Mouse (Mus musculus) limb, embryonic 14.5 days (tissue): ENCODE results near the gene Rsph14. TPM values are rescaled to one million over a fixed set of nuclear protein-coding genes. Genes with fewer than 3 reads are reported as not detected.

Experiments
- ATAC-seq: fragments of 200-750 bp; cut with Nextera tagmentation; 2 replicates; pipeline ENCODE4 v1.8.0; 2017; ENCODE audit warnings: low read depth, moderate number of reproducible peaks, moderate TSS enrichment; ENCODE audit not compliant: low FRiP score
- DNase-seq: peaks from one replicate; pipeline ENCODE4 v3.0.0-alpha.2; 2015; ENCODE audit warnings: low spot score
- H3K27ac ChIP-seq: fragments of 300-500 bp; sonication (generic); replicated peaks from 2 replicates; pipeline ENCODE4 v1.5.1; 2014; ENCODE audit warnings: low read depth, mild to moderate bottlenecking, low read length, moderate library complexity, mixed read lengths
- H3K27me3 ChIP-seq: fragments of 300-500 bp; sonication (generic); 2 replicates; pipeline ENCODE4 v1.6.1; 2014; ENCODE audit warnings: low read length, mixed read lengths; ENCODE audit not compliant: control insufficient read depth, insufficient read depth
- H3K36me3 ChIP-seq: fragments of 300-500 bp; sonication (generic); 2 replicates; pipeline ENCODE4 v1.6.1; 2014; ENCODE audit warnings: mild to moderate bottlenecking, low read length, moderate library complexity, mixed read lengths; ENCODE audit not compliant: control insufficient read depth, insufficient read depth
- H3K4me1 ChIP-seq: fragments of 300-500 bp; sonication (generic); 2 replicates; pipeline ENCODE4 v1.6.1; 2014; ENCODE audit warnings: antibody characterized with exemption, low read length, mixed read lengths; ENCODE audit not compliant: control insufficient read depth, insufficient read depth
- H3K4me2 ChIP-seq: fragments of 300-500 bp; sonication (generic); replicated peaks from 2 replicates; pipeline ENCODE4 v1.6.1; 2014; ENCODE audit warnings: low read depth, mild to moderate bottlenecking, low read length, moderate library complexity; ENCODE audit not compliant: severe bottlenecking
- H3K4me3 ChIP-seq: fragments of 300-500 bp; sonication (generic); replicated peaks from 2 replicates; pipeline ENCODE4 v1.5.1; 2014; ENCODE audit warnings: low read length
- H3K9ac ChIP-seq: fragments of 300-500 bp; sonication (generic); 2 replicates; pipeline ENCODE4 v1.6.1; 2014; ENCODE audit warnings: mild to moderate bottlenecking, low read depth, low read length, moderate library complexity; ENCODE audit not compliant: severe bottlenecking
- H3K9me3 ChIP-seq: fragments of 300-500 bp; sonication (generic); 2 replicates; pipeline ENCODE4 v1.6.1; 2016; ENCODE audit warnings: low read length; ENCODE audit not compliant: control insufficient read depth
- POLR2A ChIP-seq: fragments of 200-500 bp; IDR thresholded peaks from 2 replicates; pipeline ENCODE4 v1.8.0; 2012; ENCODE audit warnings: inconsistent platforms, mild to moderate bottlenecking, moderate library complexity, borderline replicate concordance; ENCODE audit not compliant: insufficient read depth, insufficient read length; ENCODE audit errors: extremely low read depth
- WGBS: fragments of 180-500 bp; shearing (Covaris S2); extraction: QIAGEN DNeasy Blood & Tissue Kit; methylation state at CpG from one replicate; pipeline ENCODE4 v1.1.7; 2014; 5-methylcytosine and 5-hydroxymethylcytosine counted together
- polyA plus RNA-seq, 2 experiments: library from polyadenylated mRNA; depleted of rRNA in 1 of 2; stranded (reverse) in 1 of 2; unstranded in 1 of 2; fragments of >200 nt; fragmentation: Nextera tagmentation in 1 of 2; extraction: Ambion mirVana in 1 of 2; gene quantifications; 2 replicates each; pipeline versions ENCODE4 v1.2.1 to v1.2.3; 2012 to 2014

Gene Rsph14
- polyA plus RNA-seq, 2 experiments: not detected

- Histone ChIP-seq H3K4me1 (peaks cover 22% of the 10 kb centered on the region), H3K9me3 (no peaks in the 10 kb centered on the region), H3K27me3 (no peaks in the 10 kb centered on the region), H3K9ac (peak within 1 kb of the TSS; percentile 57), H3K4me2 (peak within 1 kb of the TSS; percentile 63), H3K4me3 (peak within 1 kb of the TSS; percentile 36), H3K36me3 (no peaks in the 10 kb centered on the region), H3K27ac (peak within 1 kb of the TSS; percentile 63)
- peak; percentile 96 for ATAC-seq
- peak; percentile 96 for DNase-seq
- 0% methylated on average over 36 of the region's 36 CpGs for WGBS
- TF ChIP-seq POLR2A: no peak
These were observed 4.5 kb upstream of the Rsph14 start, which contains the start of gene Rab36 for GRCm38 (mm10) chr10:75036883-75037379. Rab36 (plus strand) TSS chr10:75037058.

DNA sequence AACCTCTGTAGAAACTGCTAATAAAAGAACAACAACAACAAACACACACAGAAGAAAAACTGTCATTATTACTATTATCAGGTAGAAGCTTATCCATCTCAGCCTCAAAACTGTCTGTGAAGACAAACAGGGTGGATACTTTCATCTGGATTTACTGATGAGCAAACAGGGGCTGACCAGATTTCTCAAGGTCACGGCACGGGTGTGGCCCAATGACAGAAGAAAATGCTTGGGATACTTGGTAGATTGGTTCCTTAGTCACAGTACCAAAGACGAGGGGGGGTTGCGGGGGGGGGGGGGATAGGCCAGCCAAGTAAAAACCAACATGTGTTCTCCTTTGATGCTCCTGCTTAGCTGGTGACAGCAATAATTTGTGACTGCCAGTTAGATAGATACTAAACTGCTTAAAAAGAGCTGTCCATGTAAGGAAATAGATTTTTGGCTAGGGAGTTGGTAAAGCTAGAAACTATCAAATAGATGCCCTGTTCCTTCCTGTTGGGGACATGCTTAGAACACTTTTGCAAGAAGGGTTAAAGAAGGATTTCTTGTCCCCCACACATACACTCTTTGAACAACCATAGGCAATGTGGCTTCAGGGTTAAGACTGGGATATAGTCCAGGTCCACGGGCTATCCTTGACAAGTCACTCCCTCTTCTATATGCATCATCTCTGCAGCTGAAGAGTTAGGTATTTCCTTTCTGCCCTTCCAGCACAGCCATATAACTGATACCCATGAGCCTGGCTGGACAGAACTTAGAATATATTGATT lies 856 bp downstream of the Rsph14 start:
- Histone ChIP-seq H3K36me3 (no peaks in the 10 kb centered on the region), H3K4me1 (peaks cover 12% of the 10 kb centered on the region), H3K4me3 (no peak overlapping the region), H3K27ac (no peak overlapping the region), H3K9ac (no peak overlapping the region), H3K27me3 (no peaks in the 10 kb centered on the region), H3K9me3 (no peaks in the 10 kb centered on the region), H3K4me2 (no peak overlapping the region)
- DNase-seq (no peak), ATAC-seq (no peak)
- no peak for TF ChIP-seq POLR2A
- 68% methylated on average over 5 of the region's 5 CpGs for WGBS

DNA sequence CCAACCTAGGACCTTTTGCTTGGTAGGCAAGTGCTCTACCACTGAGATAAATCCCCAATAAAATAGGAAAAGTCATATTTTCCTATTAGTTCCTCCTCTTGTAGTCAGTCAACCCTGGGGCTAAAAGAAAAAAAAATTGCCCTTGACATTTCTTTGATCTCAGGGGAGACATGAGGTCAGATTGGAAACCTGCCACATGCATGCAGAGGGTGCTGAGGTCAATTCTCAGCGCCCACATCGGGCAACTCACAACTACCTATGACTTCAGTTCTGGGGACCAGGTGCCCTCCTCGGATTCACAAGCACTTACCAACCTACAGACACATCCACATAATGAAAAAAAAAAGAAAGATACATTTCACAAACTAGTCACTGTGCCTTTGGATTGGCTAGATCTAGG lies 2.2 kb downstream of the Rsph14 start:
- no peak for TF ChIP-seq POLR2A
- Histone ChIP-seq H3K4me2 (no peak overlapping the region), H3K27me3 (no peaks in the 10 kb centered on the region), H3K9ac (no peak overlapping the region), H3K4me3 (no peak overlapping the region), H3K4me1 (peaks cover 8% of the 10 kb centered on the region; the same call in 1 of the 2 replicates), H3K36me3 (no peaks in the 10 kb centered on the region), H3K9me3 (no peaks in the 10 kb centered on the region), H3K27ac (no peak overlapping the region)
- ATAC-seq (no peak), DNase-seq (no peak)
- WGBS: 76% methylated on average over 3 of the region's 3 CpGs

- WGBS: 96% methylated on average over 3 of the region's 3 CpGs
These were observed 2.7 kb downstream of the Rsph14 start for GRCm38 (mm10) chr10:75029677-75030076.

GRCm38 (mm10) chr10:75028743-75029142 lies 3.6 kb downstream of the Rsph14 start:
- H3K27me3 ChIP-seq: no peaks in the 10 kb centered on the region
- DNase-seq (no peak), ATAC-seq (no peak)
- TF ChIP-seq POLR2A: no peak
- no peaks in the 10 kb centered on the region for H3K36me3 ChIP-seq
- H3K27ac ChIP-seq: no peak overlapping the region
- H3K9me3 ChIP-seq: no peaks in the 10 kb centered on the region
- no peak overlapping the region for H3K9ac ChIP-seq
- 87% methylated on average over 8 of the region's 8 CpGs for WGBS
- H3K4me1 ChIP-seq: peaks cover 8% of the 10 kb centered on the region; the same call in 1 of the 2 replicates
- H3K4me2 ChIP-seq: no peak overlapping the region
- H3K4me3 ChIP-seq: no peak overlapping the region

More at GRCm38 (mm10) chr10:75029677-75030076, 2.7 kb downstream of the Rsph14 start:
- H3K27ac ChIP-seq: no peak overlapping the region
- H3K4me1 ChIP-seq: peaks cover 8% of the 10 kb centered on the region; the same call in 1 of the 2 replicates
- TF ChIP-seq POLR2A: no peak
- no peak overlapping the region for H3K4me2 ChIP-seq
- no peak overlapping the region for H3K4me3 ChIP-seq
- DNase-seq: no peak
- ATAC-seq: no peak
- H3K9ac ChIP-seq: no peak overlapping the region
- no peaks in the 10 kb centered on the region for H3K27me3 ChIP-seq
- no peaks in the 10 kb centered on the region for H3K9me3 ChIP-seq
- no peaks in the 10 kb centered on the region for H3K36me3 ChIP-seq
